Mouse (Mus musculus) T-helper 1 cell (primary cell): ENCODE results near the gene Adk.

Source experiments
- in situ Hi-C: fragments of 300-600 bp; cut with MboI, MseI; formaldehyde crosslinking; loops from one replicate; pipeline ENCODE4 v1.15.1; 2025; ENCODE audit warnings: high pct_unique_total_duplicates

Adk gene

DNA sequence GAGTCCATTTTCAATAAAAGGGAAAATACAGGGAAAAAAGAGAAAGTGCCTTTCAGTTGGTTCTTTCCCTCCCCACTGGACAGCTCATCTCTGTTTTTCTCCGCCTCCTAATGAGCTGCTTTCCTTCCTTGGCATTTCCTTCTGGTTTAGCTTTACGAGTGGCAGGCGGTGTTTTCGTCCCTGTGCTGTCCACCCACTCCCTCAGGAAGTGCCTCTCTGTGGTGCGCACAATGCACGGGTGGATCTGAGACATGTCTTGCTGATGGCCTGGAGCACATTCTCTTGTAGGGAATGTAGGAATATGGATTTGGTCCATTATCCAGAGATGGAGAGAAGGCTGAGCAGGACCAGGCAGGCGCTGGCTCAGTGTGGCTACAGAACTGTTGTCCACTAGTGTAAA, 47.0 kb downstream of the Adk start:
- in situ Hi-C loops, result no loop called here

- in situ Hi-C loops, result loop anchor here (10.0 kb wide), 1 partner anchor 1016 kb away; no protein-coding TSS in a partner anchor
Observed at GRCm38 (mm10) chr14:21100876-21101275, 48.5 kb downstream of the Adk start.

- in situ Hi-C loops, result loop anchor here (10.0 kb wide), 1 partner anchor 1017 kb away; no protein-coding TSS in a partner anchor
Observed at GRCm38 (mm10) chr14:21101562-21101961, 49.2 kb downstream of the Adk start.

DNA sequence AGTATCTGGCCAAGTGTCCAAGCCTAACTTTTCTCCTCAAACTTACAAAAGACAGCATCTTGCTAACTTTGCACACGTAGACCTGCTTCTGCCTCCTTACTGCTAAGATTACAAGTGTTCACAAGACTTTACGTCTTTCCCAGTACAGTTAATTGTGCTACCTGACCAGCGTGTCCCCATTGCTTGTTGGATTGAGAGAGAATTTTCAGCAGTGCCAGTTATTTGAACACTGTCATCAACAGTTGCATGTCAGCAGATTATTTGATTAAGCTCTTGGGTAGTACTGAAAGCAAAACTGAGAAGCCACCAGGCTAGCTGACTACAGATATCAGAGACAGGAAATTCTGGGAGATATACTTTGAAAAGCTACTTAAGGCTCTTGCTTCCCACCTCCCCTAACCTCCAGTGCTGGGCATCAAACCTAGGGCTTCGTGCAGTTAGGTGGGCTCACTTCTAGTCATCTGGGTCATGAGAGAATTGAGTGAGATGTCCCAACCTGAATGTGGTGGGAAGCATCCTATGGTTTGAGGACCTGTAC, 50.4 kb downstream of the Adk start:
- in situ Hi-C loops, result loop anchor here (10.0 kb wide), 1 partner anchor 1018 kb away; no protein-coding TSS in a partner anchor

DNA sequence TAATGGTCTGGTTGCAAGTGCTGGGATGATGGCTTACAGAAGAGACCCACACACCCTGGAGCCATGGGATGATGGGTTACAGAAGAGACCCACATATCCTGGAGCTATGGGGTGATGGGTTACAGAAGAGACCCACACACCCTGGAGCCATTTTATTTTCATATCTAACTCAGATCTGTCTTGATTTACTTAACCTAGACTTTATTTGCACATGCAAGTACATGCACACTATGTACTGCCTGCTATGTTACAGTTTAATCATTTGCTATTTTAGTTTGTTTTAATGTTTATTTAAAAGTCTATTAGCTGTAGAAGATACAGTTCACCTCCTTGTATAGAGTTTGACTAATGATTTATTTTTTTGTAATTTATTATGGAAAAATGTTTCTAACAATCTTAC, 52.7 kb downstream of the Adk start:
- in situ Hi-C loops, result loop anchor here (10.0 kb wide), 1 partner anchor 1020 kb away; no protein-coding TSS in a partner anchor

DNA sequence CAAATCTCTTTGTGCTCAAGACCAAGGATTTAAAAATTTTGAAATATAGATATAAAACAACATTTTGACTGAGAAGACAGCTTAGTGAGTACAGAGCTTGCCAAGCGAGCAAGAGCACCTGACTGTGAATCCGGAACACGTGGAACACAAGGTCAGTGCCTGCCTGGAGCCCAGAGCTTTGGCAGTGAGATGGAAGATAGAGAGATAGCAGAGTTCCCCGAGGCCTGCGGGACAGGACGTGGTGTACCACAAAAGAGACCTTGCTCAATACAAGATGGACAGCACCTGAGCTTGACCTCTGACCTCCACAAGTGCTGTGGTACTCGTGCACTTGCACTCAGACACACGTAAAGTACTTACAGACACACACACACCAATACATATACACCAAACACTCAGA, 54.2 kb downstream of the Adk start:
- in situ Hi-C loops, result loop anchor here (10.0 kb wide), 1 partner anchor 1022 kb away; no protein-coding TSS in a partner anchor

DNA sequence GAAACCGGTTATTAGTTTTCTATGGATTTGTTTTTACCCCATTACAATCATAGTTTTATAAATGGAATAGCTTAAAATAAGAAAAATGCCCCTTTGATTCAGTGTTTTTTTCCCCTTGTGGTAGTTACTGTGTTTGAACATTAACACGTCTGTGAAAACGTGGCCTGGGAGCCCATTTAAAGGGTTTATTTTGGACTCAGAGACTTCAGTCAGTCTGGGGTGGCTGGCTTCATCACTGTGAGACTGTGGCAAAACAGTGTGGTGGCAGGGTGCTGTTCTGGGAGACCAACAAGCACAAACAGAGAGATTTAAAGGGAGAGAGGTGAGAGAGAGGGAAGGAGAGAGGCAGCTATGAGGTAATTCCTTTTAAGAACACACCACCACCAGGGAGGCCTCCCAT, 55.2 kb downstream of the Adk start:
- in situ Hi-C loops, result loop anchor here (10.0 kb wide), 1 partner anchor 1023 kb away; no protein-coding TSS in a partner anchor

DNA sequence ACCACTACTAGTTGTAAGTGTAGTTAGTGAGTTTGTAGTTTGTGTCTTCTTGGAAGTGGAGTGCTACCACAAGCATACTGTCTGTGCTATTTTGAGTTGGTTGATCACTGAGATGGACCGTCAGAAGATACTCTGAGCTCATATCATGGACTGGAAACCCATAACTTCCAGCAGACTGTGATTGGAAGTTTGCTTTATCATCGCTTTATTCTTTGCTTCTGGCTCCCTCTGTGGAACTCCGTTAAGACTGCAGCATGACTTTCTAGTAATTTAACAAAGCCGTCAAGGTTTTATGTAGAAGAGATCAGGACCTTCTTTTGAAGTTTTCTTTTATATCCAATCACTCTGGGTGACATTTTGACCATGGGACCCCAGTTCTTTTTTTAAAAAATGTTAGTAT, 58.1 kb downstream of the Adk start:
- in situ Hi-C loops, result loop anchor here (5.0 kb wide), 1 partner anchor 58 kb away; the partner anchor contains the start of genes Adk and Ap3m1

- in situ Hi-C loops, result loop anchor here (5.0 kb wide), 1 partner anchor 59 kb away; the partner anchor contains the start of genes Adk and Ap3m1
Observed at GRCm38 (mm10) chr14:21111500-21111899, 59.1 kb downstream of the Adk start.

- in situ Hi-C loops, result loop anchor here (5.0 kb wide), 1 partner anchor 60 kb away; the partner anchor contains the start of genes Adk and Ap3m1
Observed at GRCm38 (mm10) chr14:21112174-21112573, 59.8 kb downstream of the Adk start.

GRCm38 (mm10) chr14:21112742-21113141, 60.4 kb downstream of the Adk start:
- in situ Hi-C loops, result loop anchor here (5.0 kb wide), 1 partner anchor 60 kb away; the partner anchor contains the start of genes Adk and Ap3m1

DNA sequence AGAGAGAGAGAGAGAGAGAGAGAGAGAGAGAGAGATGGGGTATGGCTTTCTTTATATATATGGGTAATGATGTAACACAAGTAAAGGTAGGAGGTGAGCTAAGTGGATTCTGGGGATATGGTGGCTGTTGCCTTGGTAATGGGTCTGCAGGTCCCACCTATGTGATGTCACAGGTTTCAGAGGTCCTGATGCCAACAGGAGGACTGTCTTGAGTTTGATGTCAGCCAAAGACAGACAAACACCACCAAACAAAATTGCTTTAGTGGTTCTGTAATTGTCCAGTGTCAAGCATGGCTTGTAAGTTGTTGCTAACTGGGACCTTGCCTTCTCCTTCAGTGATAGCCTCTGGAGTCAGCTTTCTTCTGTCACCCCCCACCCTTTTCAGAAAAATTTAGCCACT, 62.0 kb downstream of the Adk start:
- in situ Hi-C loops, result loop anchor here (5.0 kb wide), 1 partner anchor 62 kb away; the partner anchor contains the start of genes Adk and Ap3m1

GRCm38 (mm10) chr14:21115318-21115717, 62.9 kb downstream of the Adk start:
- in situ Hi-C loops, result no loop called here

- in situ Hi-C loops, result no loop called here
Observed at GRCm38 (mm10) chr14:21115888-21116460, 63.6 kb downstream of the Adk start.

DNA sequence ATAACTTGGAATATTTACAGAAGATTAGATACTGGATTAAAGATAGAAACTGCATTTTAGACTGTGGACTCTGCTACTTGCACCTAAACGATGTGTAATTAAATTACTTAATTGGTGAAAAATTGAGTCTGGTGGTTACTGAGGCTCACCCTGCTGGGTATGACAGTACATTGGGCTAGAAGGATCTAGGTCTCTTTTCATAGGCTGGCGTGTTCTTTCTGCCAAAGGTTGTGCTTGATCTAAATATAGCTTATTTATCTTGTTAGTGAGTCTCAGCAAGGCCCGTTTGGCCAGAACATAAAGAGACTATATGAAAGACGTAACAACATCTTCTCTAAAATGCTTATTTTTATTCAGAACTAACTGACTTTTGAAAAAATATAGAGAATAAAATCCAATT, 65.7 kb downstream of the Adk start:
- in situ Hi-C loops, result no loop called here

GRCm38 (mm10) chr14:21119653-21120313, 67.4 kb downstream of the Adk start:
- in situ Hi-C loops, result no loop called here

GRCm38 (mm10) chr14:21120473-21120872, 68.1 kb downstream of the Adk start:
- in situ Hi-C loops, result no loop called here

DNA sequence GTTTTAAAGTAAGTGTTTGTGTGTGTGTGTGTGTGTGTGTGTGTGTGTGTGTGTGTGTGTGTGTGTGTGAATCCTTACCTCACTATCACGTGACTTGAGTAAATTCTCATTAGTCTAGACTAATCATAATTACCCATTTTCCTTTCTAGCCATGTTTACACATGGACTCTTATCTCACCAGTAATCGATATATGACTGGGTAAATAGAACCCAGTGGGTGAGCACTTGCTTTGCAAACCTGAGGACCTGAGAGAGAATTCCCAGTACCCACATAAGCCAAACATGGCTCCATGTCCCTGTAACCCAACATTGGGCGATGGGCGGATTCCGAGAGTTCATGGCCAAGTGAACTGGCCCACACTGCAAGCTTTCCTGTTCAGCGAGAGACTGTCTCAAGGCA, 74.8 kb downstream of the Adk start:
- in situ Hi-C loops, result loop anchor here (25.0 kb wide), 2 partner anchors 535 to 610 kb away; no protein-coding TSS in a partner anchor

DNA sequence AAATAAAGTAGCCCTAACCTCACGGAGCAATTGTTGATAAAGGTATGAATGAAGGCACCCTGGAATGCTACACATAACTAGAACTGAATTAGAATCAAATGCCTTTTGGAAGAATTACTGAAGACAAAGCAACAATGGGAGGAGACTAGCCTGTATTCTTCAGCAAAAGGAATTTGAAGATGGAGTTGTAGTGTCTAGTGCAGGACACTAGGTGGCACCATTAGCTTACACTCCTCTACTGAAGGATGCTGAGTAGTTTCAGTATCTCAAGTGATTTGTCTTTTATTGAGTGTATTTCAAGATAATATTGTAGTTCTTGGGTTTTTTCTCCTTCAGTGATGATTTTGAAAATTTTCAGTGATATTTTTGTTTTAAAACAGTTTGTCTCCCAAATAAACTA, 84.5 kb downstream of the Adk start:
- in situ Hi-C loops, result loop anchor here (25.0 kb wide), 2 partner anchors 525 to 600 kb away; no protein-coding TSS in a partner anchor

- in situ Hi-C loops, result loop anchor here (25.0 kb wide), 2 partner anchors 520 to 595 kb away; no protein-coding TSS in a partner anchor
Observed at GRCm38 (mm10) chr14:21142603-21143002, 90.2 kb downstream of the Adk start.

DNA sequence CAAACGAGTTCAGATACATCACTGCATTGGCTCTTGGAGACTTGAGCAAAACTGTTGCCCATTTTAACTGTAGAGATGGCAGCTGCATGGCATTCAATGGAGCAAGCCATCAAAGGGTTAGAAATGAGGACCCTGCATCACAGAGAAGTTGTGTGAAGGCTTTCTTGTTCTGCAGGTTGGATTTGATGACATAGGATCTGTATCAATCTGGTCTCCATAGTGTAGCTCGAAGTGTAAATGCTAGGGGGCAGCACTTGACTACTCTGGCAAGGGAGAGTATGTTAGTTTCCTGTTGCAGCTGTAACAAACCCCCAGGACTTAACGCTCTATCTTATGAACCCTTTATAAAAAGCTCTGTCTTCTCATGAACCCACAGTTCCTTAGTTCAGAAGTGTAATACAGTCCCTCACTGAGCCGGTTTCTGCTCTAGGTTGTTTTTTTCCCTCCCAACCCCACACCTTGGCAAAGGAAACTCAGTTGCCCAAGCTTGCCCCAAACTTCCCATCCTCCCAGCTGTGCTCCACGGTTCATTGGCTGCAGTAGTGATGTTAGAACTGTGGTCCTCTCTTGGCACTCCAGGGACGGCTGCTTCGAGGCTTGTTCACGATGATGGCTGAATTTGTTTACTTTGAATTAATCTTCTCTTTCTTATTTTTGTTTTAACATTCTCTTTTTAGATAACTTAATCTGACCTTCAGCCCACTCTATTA, 91.2 kb downstream of the Adk start:
- in situ Hi-C loops, result loop anchor here (25.0 kb wide), 2 partner anchors 519 to 594 kb away; no protein-coding TSS in a partner anchor
